Mouse (Mus musculus) ES-E14 (cell line): ENCODE measurements around the gene Tmem104.

Source experiments
- CHD2 ChIP-seq: IDR thresholded peaks from 2 replicates; pipeline ENCODE4 v1.6.1; 2014; ENCODE audit warnings: mild to moderate bottlenecking, low read depth, low read length, inconsistent platforms
- HCFC1 ChIP-seq: IDR thresholded peaks from 2 replicates; pipeline ENCODE4 v1.6.1; 2012; ENCODE audit warnings: low read length, inconsistent platforms, borderline replicate concordance; ENCODE audit not compliant: insufficient read depth
- ZC3H11A ChIP-seq: IDR thresholded peaks from 2 replicates; pipeline ENCODE4 v1.6.1; 2012; ENCODE audit warnings: low read depth, mild to moderate bottlenecking, inconsistent platforms, low read length, borderline replicate concordance
- ZNF384 ChIP-seq: IDR thresholded peaks from 2 replicates; pipeline ENCODE4 v1.6.1; 2012; ENCODE audit warnings: low read depth, low read length, inconsistent platforms

DNA sequence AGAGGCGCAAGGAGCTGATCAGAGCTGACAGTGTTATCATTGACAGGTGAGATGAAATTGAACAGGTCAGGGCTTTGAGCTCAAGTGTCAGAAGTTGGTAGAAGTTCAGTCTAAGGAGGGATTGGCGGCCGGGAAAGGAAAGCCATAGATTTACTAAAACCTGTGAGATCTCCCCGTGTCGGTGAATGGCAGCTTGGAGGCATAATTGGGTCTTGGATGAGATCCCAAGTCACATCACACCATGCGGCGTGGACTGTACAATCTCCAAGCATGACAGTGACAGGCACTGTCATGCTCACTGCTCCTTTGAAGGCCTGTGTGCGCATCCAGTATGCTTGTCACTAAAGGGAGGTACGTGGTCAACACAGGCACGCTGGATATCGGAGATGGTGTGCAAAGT lies 75.7 kb downstream of the Tmem104 start:
- TF ChIP-seq ZNF384 (no peak), CHD2 (no peak), ZC3H11A (no peak), HCFC1 (no peak)
